Mouse (Mus musculus) limb, embryonic 14.5 days (tissue): ENCODE measurements around the gene Ccdc134. TPM values are rescaled to one million over a fixed set of nuclear protein-coding genes. Genes with fewer than 3 reads are reported as not detected.

Experiments used
- ATAC-seq: fragments of 200-750 bp; cut with Nextera tagmentation; 2 replicates; pipeline ENCODE4 v1.8.0; 2017; ENCODE audit warnings: low read depth, moderate number of reproducible peaks, moderate TSS enrichment; ENCODE audit not compliant: low FRiP score
- DNase-seq: peaks from one replicate; pipeline ENCODE4 v3.0.0-alpha.2; 2015; ENCODE audit warnings: low spot score
- H3K27ac ChIP-seq: fragments of 300-500 bp; sonication (generic); replicated peaks from 2 replicates; pipeline ENCODE4 v1.5.1; 2014; ENCODE audit warnings: low read depth, mild to moderate bottlenecking, low read length, moderate library complexity, mixed read lengths
- H3K27me3 ChIP-seq: fragments of 300-500 bp; sonication (generic); 2 replicates; pipeline ENCODE4 v1.6.1; 2014; ENCODE audit warnings: low read length, mixed read lengths; ENCODE audit not compliant: control insufficient read depth, insufficient read depth
- H3K36me3 ChIP-seq: fragments of 300-500 bp; sonication (generic); 2 replicates; pipeline ENCODE4 v1.6.1; 2014; ENCODE audit warnings: mild to moderate bottlenecking, low read length, moderate library complexity, mixed read lengths; ENCODE audit not compliant: control insufficient read depth, insufficient read depth
- H3K4me1 ChIP-seq: fragments of 300-500 bp; sonication (generic); 2 replicates; pipeline ENCODE4 v1.6.1; 2014; ENCODE audit warnings: antibody characterized with exemption, low read length, mixed read lengths; ENCODE audit not compliant: control insufficient read depth, insufficient read depth
- H3K4me2 ChIP-seq: fragments of 300-500 bp; sonication (generic); replicated peaks from 2 replicates; pipeline ENCODE4 v1.6.1; 2014; ENCODE audit warnings: low read depth, mild to moderate bottlenecking, low read length, moderate library complexity; ENCODE audit not compliant: severe bottlenecking
- H3K4me3 ChIP-seq: fragments of 300-500 bp; sonication (generic); replicated peaks from 2 replicates; pipeline ENCODE4 v1.5.1; 2014; ENCODE audit warnings: low read length
- H3K9ac ChIP-seq: fragments of 300-500 bp; sonication (generic); 2 replicates; pipeline ENCODE4 v1.6.1; 2014; ENCODE audit warnings: mild to moderate bottlenecking, low read depth, low read length, moderate library complexity; ENCODE audit not compliant: severe bottlenecking
- H3K9me3 ChIP-seq: fragments of 300-500 bp; sonication (generic); 2 replicates; pipeline ENCODE4 v1.6.1; 2016; ENCODE audit warnings: low read length; ENCODE audit not compliant: control insufficient read depth
- POLR2A ChIP-seq: fragments of 200-500 bp; IDR thresholded peaks from 2 replicates; pipeline ENCODE4 v1.8.0; 2012; ENCODE audit warnings: inconsistent platforms, mild to moderate bottlenecking, moderate library complexity, borderline replicate concordance; ENCODE audit not compliant: insufficient read depth, insufficient read length; ENCODE audit errors: extremely low read depth
- WGBS: fragments of 180-500 bp; shearing (Covaris S2); extraction: QIAGEN DNeasy Blood & Tissue Kit; methylation state at CpG from one replicate; pipeline ENCODE4 v1.1.7; 2014; 5-methylcytosine and 5-hydroxymethylcytosine counted together
- polyA plus RNA-seq, 2 experiments: library from polyadenylated mRNA; depleted of rRNA in 1 of 2; stranded (reverse) in 1 of 2; unstranded in 1 of 2; fragments of >200 nt; fragmentation: Nextera tagmentation in 1 of 2; extraction: Ambion mirVana in 1 of 2; gene quantifications; 2 replicates each; pipeline versions ENCODE4 v1.2.1 to v1.2.3; 2012 to 2014

The Ccdc134 gene
- polyA plus RNA-seq, 2 experiments = 26.4 to 40.7 TPM

DNA sequence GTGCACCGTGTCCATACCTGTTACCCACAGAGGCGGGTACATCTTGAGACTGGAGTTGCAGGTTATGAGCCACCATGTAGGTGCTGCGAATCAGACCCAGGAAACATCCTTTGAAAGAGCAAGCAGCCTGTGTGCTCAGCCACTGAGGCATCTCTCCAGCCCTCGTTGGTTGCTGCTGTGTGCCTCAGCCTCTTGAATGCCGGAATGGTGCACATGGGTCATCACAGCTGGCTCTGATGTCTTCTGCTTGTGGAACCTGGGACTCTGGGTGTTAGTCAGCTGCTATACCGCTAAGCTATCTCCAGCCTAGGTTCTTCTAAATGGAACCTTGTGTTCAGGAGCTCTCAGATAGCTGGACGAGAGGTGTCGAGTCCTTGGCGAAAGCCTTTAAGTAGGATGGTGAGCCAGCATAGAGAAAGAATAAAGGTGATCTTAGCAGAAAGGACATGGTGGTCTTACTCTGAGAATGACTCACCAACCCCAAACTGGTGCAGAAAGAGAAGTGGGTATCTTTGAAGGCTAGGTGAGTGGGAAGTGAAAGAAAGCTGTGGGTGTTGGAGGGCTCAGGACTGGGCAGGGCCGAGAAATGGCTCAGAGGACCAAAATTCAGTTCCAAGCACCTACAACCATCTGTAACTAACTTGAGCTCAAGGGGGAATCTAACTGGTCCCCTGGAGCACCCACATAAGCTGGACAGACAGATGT, 35.8 kb downstream of the Ccdc134 start:
- Histone ChIP-seq H3K9ac (no peak overlapping the region), H3K4me2 (no peak overlapping the region), H3K27ac (no peak overlapping the region), H3K27me3 (no peaks in the 10 kb centered on the region), H3K4me1 (peaks cover 34% of the 10 kb centered on the region), H3K9me3 (no peaks in the 10 kb centered on the region), H3K4me3 (no peak overlapping the region), H3K36me3 (no peaks in the 10 kb centered on the region; the same call in 1 of the 2 replicates)
- TF ChIP-seq POLR2A = no peak
- DNase-seq (no peak), ATAC-seq (no peak)
- WGBS = 81% methylated on average over 10 of the region's 10 CpGs

GRCm38 (mm10) chr15:82164061-82164399, 36.3 kb downstream of the Ccdc134 start:
- ATAC-seq (no peak), DNase-seq (no peak)
- Histone ChIP-seq H3K27me3 (no peaks in the 10 kb centered on the region), H3K4me3 (no peak overlapping the region), H3K4me2 (no peak overlapping the region), H3K36me3 (no peaks in the 10 kb centered on the region), H3K27ac (no peak overlapping the region), H3K9ac (no peak overlapping the region), H3K4me1 (peaks cover 33% of the 10 kb centered on the region), H3K9me3 (no peaks in the 10 kb centered on the region)
- TF ChIP-seq POLR2A = no peak
- 55% methylated on average over 4 of the region's 4 CpGs for WGBS

DNA sequence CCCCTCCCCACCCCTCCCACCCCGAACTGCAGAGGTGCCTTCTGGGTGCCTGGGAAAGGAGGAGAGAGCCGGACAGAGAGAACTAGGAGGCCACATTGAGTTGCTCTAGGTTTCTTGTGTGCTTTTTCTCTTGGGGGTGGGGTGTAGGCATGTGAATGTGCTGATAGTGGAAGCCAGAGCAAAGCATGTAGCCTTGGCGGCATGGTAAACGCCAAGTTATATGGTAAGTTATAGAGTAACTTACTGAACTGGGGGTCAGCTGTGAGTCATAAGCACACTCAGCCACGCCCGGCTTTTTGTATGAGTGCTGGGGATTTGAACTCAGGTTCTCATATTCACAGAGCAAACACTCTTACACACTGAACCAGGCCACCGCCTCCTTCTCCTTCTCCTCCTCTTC, 36.8 kb downstream of the Ccdc134 start:
- WGBS = 70% methylated on average over 7 of the region's 7 CpGs
- DNase-seq (no peak), ATAC-seq (no peak)
- Histone ChIP-seq H3K9me3 (no peaks in the 10 kb centered on the region), H3K27me3 (no peaks in the 10 kb centered on the region), H3K4me3 (no peak overlapping the region), H3K27ac (no peak overlapping the region), H3K4me1 (peaks cover 31% of the 10 kb centered on the region), H3K4me2 (no peak overlapping the region), H3K9ac (no peak overlapping the region), H3K36me3 (no peaks in the 10 kb centered on the region)
- TF ChIP-seq POLR2A = no peak

DNA sequence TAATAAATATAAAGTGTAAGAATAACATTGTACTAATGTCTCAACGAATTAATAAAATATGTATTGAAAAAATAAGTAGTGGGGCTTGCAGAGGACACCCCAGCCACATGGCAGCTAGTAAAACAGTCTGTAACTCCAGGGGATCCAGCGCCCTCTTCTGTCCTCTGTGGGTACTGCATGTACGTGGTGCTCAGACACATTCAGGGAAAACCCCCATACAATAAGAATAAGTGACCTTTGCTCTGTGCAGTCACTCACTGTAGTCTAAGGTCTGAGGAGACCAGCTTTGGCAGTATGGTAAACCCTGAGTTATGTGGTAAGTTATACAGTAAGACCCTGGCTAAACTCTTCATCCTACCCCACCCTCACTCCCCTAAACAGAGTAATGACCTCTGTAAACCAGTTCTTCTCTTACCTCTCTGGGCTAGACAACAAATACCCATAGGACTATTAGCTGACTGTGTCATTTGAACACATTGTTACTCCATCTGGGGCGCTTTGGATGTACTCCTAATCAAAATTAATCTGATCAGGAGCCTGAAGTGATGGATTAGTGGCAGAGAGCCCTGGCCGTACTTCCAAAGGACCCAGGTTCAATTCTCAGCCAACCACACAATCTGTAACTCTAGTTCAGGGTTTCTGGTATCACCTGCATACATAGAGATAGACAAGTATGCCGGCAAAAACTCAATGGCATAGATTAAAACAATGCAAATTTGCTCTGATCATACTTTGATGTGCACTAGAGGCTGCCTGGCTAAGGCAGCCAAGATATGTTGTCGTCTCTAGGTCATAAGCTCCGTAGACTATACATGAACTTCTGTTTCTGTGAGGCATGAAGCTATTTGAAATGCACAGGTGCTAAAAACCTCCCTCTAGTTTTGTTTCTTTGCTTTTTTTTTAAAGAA, 37.9 kb downstream of the Ccdc134 start:
- no peak for TF ChIP-seq POLR2A
- no peak overlapping the region; the same call in 1 of the 2 replicates for H3K4me2 ChIP-seq
- no peak overlapping the region for H3K4me3 ChIP-seq
- peaks cover 25% of the 10 kb centered on the region for H3K4me1 ChIP-seq
- H3K27ac ChIP-seq = peak overlapping the region; percentile 52; the same call in 1 of the 2 replicates
- ATAC-seq = no peak
- no peaks in the 10 kb centered on the region for H3K9me3 ChIP-seq
- 50% methylated on average over 8 of the region's 8 CpGs for whole genome bisulfite sequencing
- no peaks in the 10 kb centered on the region for H3K27me3 ChIP-seq
- peak; percentile 55 for DNase-seq
- H3K9ac ChIP-seq = 0 out of 2 replicates have a peak overlapping the region, but pooled peaks have one; percentile 1
- H3K36me3 ChIP-seq = peaks cover 10% of the 10 kb centered on the region
